Mouse (Mus musculus) MEL (cell line): ENCODE data around the gene Retreg1.

ENCODE experiments used
- CTCF ChIP-seq, 3 experiments: IDR thresholded peaks in 2 of 3; conservative IDR thresholded peaks in 1 of 3; 2 replicates each; pipeline ENCODE4 v1.5.1; 2011 to 2012; ENCODE audit warnings: low read length in 3 of 3, low read depth in 2 of 3, mild to moderate bottlenecking in 2 of 3, improper control_type of control experiment in 1 of 3, inconsistent platforms in 1 of 3, mixed read lengths in 1 of 3, moderate library complexity in 1 of 3; ENCODE audit not compliant: control insufficient read depth in 1 of 3, insufficient read depth in 1 of 3, poor library complexity in 1 of 3, severe bottlenecking in 1 of 3
- E2F4 ChIP-seq: IDR thresholded peaks from 2 replicates; pipeline ENCODE4 v1.6.1; 2011; ENCODE audit warnings: low read depth, low read length, improper control_type of control experiment, borderline replicate concordance
- GABPA ChIP-seq: IDR thresholded peaks from 2 replicates; pipeline ENCODE4 v1.6.1; 2012; ENCODE audit warnings: low read depth, mild to moderate bottlenecking, inconsistent platforms, low read length, improper control_type of control experiment, moderate library complexity
- GATA1 ChIP-seq: IDR thresholded peaks from 2 replicates; pipeline ENCODE4 v1.6.1; 2011; ENCODE audit warnings: low read depth, low read length, improper control_type of control experiment
- HCFC1 ChIP-seq: IDR thresholded peaks from 2 replicates; pipeline ENCODE4 v1.6.1; 2012; ENCODE audit warnings: low read depth, mild to moderate bottlenecking, inconsistent platforms, low read length, improper control_type of control experiment, moderate library complexity
- MAFK ChIP-seq: IDR thresholded peaks from 2 replicates; pipeline ENCODE4 v1.6.1; 2011; ENCODE audit warnings: low read depth, mild to moderate bottlenecking, low read length, improper control_type of control experiment, borderline replicate concordance
- MAX ChIP-seq: IDR thresholded peaks from 2 replicates; pipeline ENCODE4 v1.6.1; 2011; ENCODE audit warnings: low read length, improper control_type of control experiment
- POLR2A ChIP-seq, 2 experiments: IDR thresholded peaks; 2 replicates each; pipeline ENCODE4 v1.6.1; 2011 to 2012; ENCODE audit warnings: low read length in 2 of 2, mild to moderate bottlenecking in 2 of 2, control low read depth in 1 of 2, improper control_type of control experiment in 1 of 2, low read depth in 1 of 2, moderate library complexity in 1 of 2; ENCODE audit not compliant: control insufficient read depth in 1 of 2, insufficient read depth in 1 of 2, poor library complexity in 1 of 2
- POLR2AphosphoS5 ChIP-seq: IDR thresholded peaks from 2 replicates; pipeline ENCODE4 v1.6.1; 2012; ENCODE audit warnings: low read depth, borderline replicate concordance, mild to moderate bottlenecking, inconsistent platforms, low read length, moderate library complexity, mixed read lengths
- UBTF ChIP-seq: IDR thresholded peaks from 2 replicates; pipeline ENCODE4 v1.6.1; 2012; ENCODE audit warnings: low read depth, mild to moderate bottlenecking, inconsistent platforms, low read length, improper control_type of control experiment, moderate library complexity, borderline replicate concordance; ENCODE audit not compliant: insufficient read depth

DNA sequence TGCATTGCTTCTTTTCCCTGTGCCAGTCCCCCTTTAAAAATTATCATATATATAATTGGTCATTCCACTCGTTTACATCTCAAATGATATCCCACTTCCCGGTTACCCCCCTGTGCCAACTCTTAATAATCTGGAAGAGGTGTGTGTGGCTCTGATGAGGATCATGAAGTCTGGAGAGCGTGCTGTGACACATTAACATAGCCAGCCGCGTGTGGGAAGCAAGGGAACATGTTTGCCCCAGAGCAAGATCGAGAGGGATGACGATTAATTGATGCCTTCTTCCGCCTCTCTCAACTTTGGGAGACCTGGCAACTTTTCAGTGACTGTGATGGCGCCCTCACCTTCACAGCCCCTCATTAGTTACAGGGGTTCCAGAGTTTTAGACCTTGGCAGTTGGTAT, 106.7 kb downstream of the Retreg1 start:
- TF ChIP-seq POLR2AphosphoS5 = no peak
- TF ChIP-seq E2F4 = no peak
- no peak for TF ChIP-seq CTCF (IDR thresholded peaks at IDR 0.05 in 2 of 3, conservative IDR thresholded peaks at IDR 0.05 in 1 of 3; ENCODE audit: control insufficient read depth in 1 of 3, insufficient read depth in 1 of 3, low read depth in 2 of 3, low read length in 3 of 3, poor library complexity in 1 of 3, severe bottlenecking in 1 of 3)
- TF ChIP-seq POLR2A (IDR thresholded peaks at IDR 0.05; ENCODE audit: control insufficient read depth in 1 of 2, insufficient read depth in 1 of 2, low read depth in 1 of 2, low read length in 2 of 2, poor library complexity in 1 of 2) = no peak
- no peak for TF ChIP-seq MAX
- TF ChIP-seq MAFK = no peak
- no peak for TF ChIP-seq GABPA
- TF ChIP-seq GATA1 = no peak
- no peak for TF ChIP-seq HCFC1
- no peak for TF ChIP-seq UBTF
